Mouse (Mus musculus) naive thymus-derived CD4-positive, alpha-beta T cell, adult 2 months (primary cell): Measurements from ENCODE around the gene Trim66.
A peak's percentile ranks its signal among the peaks of the same experiment; 100 is the strongest.

Experiments
- DNase-seq: peaks from one replicate; pipeline ENCODE4 v3.0.0-alpha.2; 2011; ENCODE audit warnings: low read depth

The Trim66 gene

DNA sequence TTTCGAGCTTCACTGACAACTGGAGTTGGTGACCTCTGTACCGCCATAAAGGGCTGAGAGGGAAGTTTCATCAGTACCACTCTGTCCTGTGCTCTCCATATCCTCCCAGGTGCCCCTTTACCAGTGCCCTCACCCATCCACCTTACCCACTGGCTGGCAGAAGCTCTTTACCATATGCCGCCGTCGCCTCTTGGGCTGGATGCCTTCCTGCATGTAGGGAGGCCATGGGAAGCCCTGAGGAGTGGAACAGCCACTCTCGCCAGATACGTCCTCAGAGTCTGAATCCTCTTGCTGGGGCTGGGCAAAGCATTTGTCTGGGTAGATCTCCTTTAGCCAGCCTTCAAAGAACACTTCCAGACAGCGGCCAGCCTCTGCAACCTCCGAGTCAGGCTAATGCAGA, 53.1 kb downstream of the Trim66 start:
- no peak for DNase-seq

- DNase-seq = no peak
Observed at GRCm38 (mm10) chr7:109448060-109448459, 59.9 kb downstream of the Trim66 start.

- DNase-seq = no peak
Observed at GRCm38 (mm10) chr7:109445012-109445411, 62.9 kb downstream of the Trim66 start.

GRCm38 (mm10) chr7:109442739-109443138, 65.2 kb downstream of the Trim66 start:
- no peak for DNase-seq

DNA sequence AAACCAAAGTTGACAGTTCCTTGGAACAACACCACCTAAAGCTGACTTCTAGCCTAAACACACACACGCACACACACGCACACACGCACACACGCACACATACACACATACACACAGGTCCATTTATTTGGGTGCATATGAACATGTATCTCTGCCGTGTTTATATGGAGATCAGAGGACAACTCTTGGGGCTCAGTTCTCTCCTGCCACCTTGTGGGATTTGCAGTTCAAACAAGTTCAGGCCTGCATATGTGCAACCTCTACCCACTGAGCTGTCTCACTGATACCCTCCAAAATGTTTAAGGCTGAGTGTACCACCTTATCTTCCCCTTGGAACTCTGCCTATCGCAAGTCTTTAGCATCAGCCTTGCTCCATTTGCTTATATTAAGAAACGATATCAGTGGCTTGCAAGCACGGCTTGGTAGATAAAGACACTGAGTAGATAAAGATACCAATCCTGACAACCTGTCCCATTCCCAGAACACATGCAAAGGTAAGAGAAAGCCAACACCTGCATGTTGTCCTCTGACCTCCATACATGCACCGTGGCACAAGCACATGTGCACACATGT, 67.2 kb downstream of the Trim66 start:
- no peak for DNase-seq

DNA sequence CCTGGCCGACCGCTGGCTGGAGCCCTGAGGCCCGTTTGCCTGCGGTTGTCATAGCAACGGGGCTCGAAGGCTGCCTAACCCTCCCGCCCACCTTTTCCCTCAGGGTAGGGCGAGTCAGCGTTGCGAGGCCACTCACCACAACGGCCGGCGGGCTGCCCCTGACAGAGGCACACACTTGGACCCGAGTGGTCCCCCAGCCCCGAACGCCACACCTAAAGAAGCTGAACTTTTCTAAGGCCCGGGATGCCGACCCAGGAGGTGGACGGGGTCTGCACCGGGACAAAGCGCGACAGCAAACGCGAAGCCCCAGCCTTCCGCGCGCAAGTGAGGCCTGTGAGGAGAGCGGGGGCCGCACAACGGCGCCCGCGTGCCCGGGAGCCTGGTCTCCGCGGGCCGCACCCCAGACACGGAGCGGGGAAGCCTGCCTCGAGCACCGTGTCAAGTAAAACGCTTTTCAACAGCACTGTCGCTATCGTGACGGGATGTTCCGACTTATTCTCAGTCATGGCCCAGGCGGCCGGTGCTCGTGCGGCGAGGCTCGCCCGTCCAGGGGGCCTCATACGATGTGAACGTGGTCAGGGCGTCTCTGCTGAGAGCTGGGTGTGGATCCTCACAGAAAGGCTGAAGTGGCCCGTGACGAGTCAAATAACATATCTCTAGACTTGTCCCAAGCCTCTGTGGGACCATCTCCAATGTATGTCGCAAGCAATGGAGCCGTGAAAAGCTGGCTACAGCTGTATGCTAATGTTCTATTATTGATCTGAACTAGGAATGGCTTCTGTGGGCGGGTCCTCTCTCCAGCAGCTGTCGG, 68.9 kb downstream of the Trim66 start, which contains the start of gene Stk33:
Gene Stk33 (minus strand): TSS at position 301 of the 811 bp plus-strand sequence.
- no peak for DNase-seq

- DNase-seq = peak; percentile 2
Observed at GRCm38 (mm10) chr7:109424422-109425159, 83.3 kb downstream of the Trim66 start.

- DNase-seq = no peak
Observed at GRCm38 (mm10) chr7:109422803-109423202, 85.1 kb downstream of the Trim66 start.

GRCm38 (mm10) chr7:109405491-109405890, 102.4 kb downstream of the Trim66 start:
- DNase-seq = no peak

GRCm38 (mm10) chr7:109399299-109399698, 108.6 kb downstream of the Trim66 start:
- no peak for DNase-seq
